Mouse (Mus musculus): ENCODE data around the gene Gcm2. TPM values are rescaled to one million over a fixed set of nuclear protein-coding genes. Genes with fewer than 3 reads are reported as not detected.
A peak's percentile ranks its signal among the peaks of the same experiment; 100 is the strongest.

Gcm2 gene
- not detected in 2 replicates for polyA plus RNA-seq (2015; fragmentation: Nextera tagmentation; extraction: Ambion mirVana)

DNA sequence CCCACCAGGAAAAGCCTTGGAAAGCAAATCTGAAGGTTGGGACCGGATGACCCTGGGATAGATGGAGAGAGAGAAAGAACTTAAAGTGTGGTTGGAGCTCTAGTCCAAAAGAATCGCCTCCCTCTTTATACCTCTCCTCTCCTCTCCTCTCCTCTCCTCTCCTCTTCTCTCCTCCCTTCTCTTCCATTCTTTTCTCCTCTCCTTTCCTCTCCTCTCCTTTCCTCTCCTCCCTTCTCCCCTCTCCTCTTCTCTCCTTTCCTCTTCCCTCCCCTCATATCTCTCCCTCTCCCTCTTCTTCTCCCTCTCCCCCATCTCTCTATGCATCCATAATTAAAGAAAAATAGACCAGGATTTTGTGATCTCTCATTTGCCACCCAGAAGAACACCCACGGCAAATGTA lies at the start of gene Gcm2:
Gene Gcm2, minus strand, starts transcription at position 101 of the 400 bp plus-strand sequence.
- H3K36me3 ChIP-seq, result no peaks in the 10 kb centered on the region
- no peak for ATAC-seq (ENCODE audit: low FRiP score)
- no peaks in the 10 kb centered on the region for H3K9me3 ChIP-seq (replicated peaks)
- no peak within 1 kb of the TSS for H3K9ac ChIP-seq (replicated peaks)
- no peaks in the 10 kb centered on the region for H3K4me1 ChIP-seq
- H3K27ac ChIP-seq (replicated peaks), result no peak within 1 kb of the TSS
- 93% methylated on average over 3 of the region's 3 CpGs for WGBS
- no peak within 1 kb of the TSS for H3K4me3 ChIP-seq (replicated peaks)
- peaks cover 7% of the 10 kb centered on the region for H3K27me3 ChIP-seq (replicated peaks)
- H3K4me2 ChIP-seq, result no peak within 1 kb of the TSS

DNA sequence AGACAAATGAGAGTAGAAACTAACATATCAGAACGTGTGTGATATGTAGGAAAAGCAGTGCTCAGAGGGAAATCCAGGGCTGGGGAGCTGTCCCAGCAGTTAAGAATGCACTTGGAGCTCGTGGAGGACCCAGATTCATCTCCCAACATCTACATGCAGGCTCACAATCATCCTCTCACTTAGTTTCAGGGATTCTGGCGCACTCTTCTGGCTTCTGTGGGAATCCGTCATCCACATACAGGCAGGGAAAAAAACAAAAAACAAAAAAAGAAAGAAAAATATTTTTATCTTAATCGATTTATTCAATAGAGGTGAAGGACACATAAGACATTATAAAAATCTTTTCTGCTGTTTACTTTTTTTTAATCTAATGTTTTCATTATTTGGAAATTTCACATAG lies 47.6 kb upstream of the Gcm2 start:
- H3K4me2 ChIP-seq, result no peak overlapping the region
- no peak overlapping the region for H3K9ac ChIP-seq (replicated peaks)
- H3K36me3 ChIP-seq, result no peaks in the 10 kb centered on the region
- H3K4me3 ChIP-seq (replicated peaks), result no peak overlapping the region
- H3K9me3 ChIP-seq (replicated peaks), result no peaks in the 10 kb centered on the region
- no peaks in the 10 kb centered on the region for H3K27me3 ChIP-seq (replicated peaks)
- H3K4me1 ChIP-seq, result no peaks in the 10 kb centered on the region
- no peak overlapping the region for H3K27ac ChIP-seq (replicated peaks)
- no peak for ATAC-seq (ENCODE audit: low FRiP score)
- 69% methylated on average over 5 of the region's 5 CpGs for WGBS

DNA sequence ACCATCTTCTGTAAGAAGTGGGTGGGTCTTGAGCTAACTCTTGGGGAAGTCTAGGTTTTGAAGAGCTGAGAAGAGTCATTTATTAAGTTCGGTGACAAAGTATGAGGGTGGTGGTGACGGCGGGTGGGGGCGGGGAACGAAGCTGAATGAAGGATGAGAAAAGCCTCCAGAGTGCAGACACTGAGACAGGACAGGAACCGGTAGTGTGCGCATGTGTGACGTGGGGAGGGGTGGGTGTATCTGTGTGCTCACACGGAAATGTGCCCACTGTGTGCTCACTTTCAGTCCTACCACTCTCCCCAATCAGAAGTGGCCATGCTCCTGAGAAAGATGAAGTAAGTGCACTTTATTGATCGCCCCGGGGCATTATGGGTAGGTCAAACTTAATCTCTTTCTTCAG lies 42.3 kb upstream of the Gcm2 start:
- no peak overlapping the region for H3K9ac ChIP-seq (replicated peaks)
- H3K4me2 ChIP-seq, result no peak overlapping the region
- no peaks in the 10 kb centered on the region for H3K36me3 ChIP-seq
- H3K4me3 ChIP-seq (replicated peaks), result no peak overlapping the region
- no peak for ATAC-seq (ENCODE audit: low FRiP score)
- WGBS, result 87% methylated on average over 11 of the region's 11 CpGs
- H3K27ac ChIP-seq (replicated peaks), result no peak overlapping the region
- no peaks in the 10 kb centered on the region for H3K9me3 ChIP-seq (replicated peaks)
- H3K4me1 ChIP-seq, result no peaks in the 10 kb centered on the region
- H3K27me3 ChIP-seq (replicated peaks), result no peaks in the 10 kb centered on the region

DNA sequence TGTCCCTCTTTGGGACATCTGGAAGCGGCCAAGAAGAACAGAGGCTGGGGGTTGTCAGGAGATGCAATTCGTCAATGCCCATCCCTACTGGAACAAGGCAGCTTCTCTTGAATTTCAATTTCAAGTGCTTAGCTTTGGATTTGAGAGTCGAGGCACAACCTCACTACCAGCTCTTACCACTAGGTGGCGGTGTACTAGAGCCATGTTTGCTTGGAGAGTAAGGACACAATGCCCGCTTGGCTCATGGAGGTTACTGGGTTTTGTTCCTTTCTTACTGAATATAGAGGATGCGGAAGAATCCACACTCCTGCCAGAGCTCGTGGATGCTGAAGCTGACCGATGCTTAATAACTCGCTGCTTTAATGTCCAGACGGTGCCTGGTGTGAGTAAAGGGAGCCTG lies 35.4 kb upstream of the Gcm2 start:
- no peaks in the 10 kb centered on the region for H3K4me1 ChIP-seq
- no peaks in the 10 kb centered on the region for H3K36me3 ChIP-seq
- no peak overlapping the region for H3K9ac ChIP-seq (replicated peaks)
- 82% methylated on average over 10 of the region's 10 CpGs for WGBS
- no peaks in the 10 kb centered on the region for H3K9me3 ChIP-seq (replicated peaks)
- no peaks in the 10 kb centered on the region for H3K27me3 ChIP-seq (replicated peaks)
- H3K4me3 ChIP-seq (replicated peaks), result no peak overlapping the region
- H3K27ac ChIP-seq (replicated peaks), result no peak overlapping the region
- no peak for ATAC-seq (ENCODE audit: low FRiP score)
- H3K4me2 ChIP-seq, result no peak overlapping the region

DNA sequence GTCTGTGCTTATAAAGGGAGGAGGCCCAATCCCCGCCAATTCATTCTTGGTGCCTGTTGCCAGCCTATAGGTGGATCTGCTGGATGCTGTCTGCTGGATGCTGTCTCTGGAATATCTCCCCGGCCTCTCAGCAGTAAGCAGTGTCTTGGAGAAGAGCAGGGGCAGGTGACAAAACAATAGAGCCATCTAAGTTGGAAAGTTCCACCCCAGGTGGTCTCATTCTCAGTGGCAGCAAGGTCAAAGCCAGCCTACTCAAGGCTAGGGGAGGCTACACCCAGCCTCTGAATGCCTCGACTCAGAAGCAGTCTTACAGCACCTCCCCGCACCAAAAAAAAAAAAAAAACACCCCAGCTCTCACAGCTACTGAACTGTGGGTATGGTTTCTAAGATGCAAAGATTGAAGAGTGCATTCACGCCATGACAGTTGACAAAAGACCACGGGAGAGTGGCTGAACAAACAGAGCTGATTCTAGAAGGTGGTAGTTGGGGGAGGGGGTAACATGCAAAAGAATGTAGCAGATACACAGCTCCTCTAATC lies 34.7 kb upstream of the Gcm2 start:
- no peak overlapping the region for H3K9ac ChIP-seq (replicated peaks)
- H3K4me2 ChIP-seq, result no peak overlapping the region
- H3K36me3 ChIP-seq, result no peaks in the 10 kb centered on the region
- H3K4me3 ChIP-seq (replicated peaks), result no peak overlapping the region
- ATAC-seq (ENCODE audit: low FRiP score), result no peak
- no peak overlapping the region for H3K27ac ChIP-seq (replicated peaks)
- H3K27me3 ChIP-seq (replicated peaks), result no peaks in the 10 kb centered on the region
- H3K4me1 ChIP-seq, result no peaks in the 10 kb centered on the region
- 71% methylated on average over 6 of the region's 6 CpGs for WGBS
- H3K9me3 ChIP-seq (replicated peaks), result no peaks in the 10 kb centered on the region

DNA sequence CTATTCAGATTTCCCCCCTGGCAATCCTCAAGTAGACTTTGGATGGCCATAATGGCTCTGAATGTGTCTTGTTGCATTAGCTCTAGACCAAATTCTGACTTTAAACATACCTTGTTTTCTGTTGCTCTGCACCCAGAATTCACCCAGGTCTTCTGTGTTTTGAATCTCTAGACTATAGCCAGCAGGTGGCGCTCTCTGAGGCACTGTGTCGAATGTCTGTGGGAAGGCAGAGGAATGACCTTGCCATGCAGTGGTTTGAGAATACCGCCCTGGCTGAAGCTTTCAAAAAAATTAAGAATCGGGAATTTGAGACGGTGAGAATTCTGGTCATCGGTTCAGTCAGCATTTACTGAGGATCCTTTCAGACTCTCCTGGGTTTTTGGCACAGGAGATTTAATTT lies 24.1 kb upstream of the Gcm2 start:
- Histone ChIP-seq H3K9me3 (replicated peaks) (no peaks in the 10 kb centered on the region), H3K4me1 (no peaks in the 10 kb centered on the region), H3K4me2 (no peak overlapping the region), H3K27ac (replicated peaks) (no peak overlapping the region), H3K4me3 (replicated peaks) (no peak overlapping the region), H3K36me3 (no peaks in the 10 kb centered on the region), H3K9ac (replicated peaks) (no peak overlapping the region), H3K27me3 (replicated peaks) (no peaks in the 10 kb centered on the region)
- no peak for ATAC-seq (ENCODE audit: low FRiP score)
- WGBS, result 9% methylated on average over 6 of the region's 6 CpGs

DNA sequence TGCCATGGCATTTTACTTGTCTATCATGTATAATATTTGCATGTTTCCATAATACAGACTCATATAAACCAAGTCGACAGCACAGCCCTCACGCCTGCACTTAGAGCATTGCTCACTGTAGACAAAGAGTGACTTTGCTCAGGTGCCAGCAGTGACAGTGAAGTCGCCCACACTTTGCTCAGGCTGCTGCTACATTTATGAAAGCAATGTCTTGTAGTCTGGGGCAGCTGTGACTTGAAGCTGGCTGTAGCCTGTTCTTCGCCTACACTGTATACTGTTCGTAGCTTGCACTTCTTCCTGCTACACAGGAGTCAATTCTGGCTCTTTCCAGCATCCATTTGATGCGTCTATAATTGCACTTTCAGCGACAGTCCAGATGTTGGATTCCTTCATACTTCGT lies 18.2 kb upstream of the Gcm2 start:
- no peaks in the 10 kb centered on the region for H3K4me1 ChIP-seq
- no peaks in the 10 kb centered on the region for H3K27me3 ChIP-seq (replicated peaks)
- WGBS, result 91% methylated on average over 8 of the region's 8 CpGs
- H3K4me2 ChIP-seq, result no peak overlapping the region
- H3K9me3 ChIP-seq (replicated peaks), result no peaks in the 10 kb centered on the region
- no peaks in the 10 kb centered on the region for H3K36me3 ChIP-seq
- no peak for ATAC-seq (ENCODE audit: low FRiP score)
- H3K9ac ChIP-seq (replicated peaks), result no peak overlapping the region
- H3K4me3 ChIP-seq (replicated peaks), result no peak overlapping the region
- H3K27ac ChIP-seq (replicated peaks), result no peak overlapping the region

DNA sequence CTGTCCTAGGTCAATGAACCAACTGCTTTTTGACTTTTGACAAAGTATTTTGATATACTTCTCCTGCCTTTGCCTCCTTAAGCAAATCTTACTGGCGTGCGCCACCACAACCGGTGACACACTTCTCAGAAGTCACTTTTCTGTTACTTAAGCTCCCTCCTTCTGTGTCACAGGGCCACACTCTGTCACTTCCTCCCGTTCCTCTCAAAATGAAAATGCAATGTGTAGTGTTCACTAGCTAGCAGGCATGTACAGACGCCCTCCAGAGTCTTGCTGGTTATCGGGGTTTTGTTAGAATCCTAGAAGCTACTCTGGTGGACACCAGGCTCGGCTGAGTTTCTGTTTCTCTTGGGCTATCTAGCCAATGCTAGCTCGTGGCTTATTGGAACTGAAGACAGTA lies 17.5 kb upstream of the Gcm2 start:
- Histone ChIP-seq H3K27ac (replicated peaks) (no peak overlapping the region), H3K27me3 (replicated peaks) (no peaks in the 10 kb centered on the region), H3K36me3 (no peaks in the 10 kb centered on the region), H3K4me3 (replicated peaks) (no peak overlapping the region), H3K4me2 (no peak overlapping the region), H3K9ac (replicated peaks) (no peak overlapping the region), H3K9me3 (replicated peaks) (no peaks in the 10 kb centered on the region), H3K4me1 (no peaks in the 10 kb centered on the region)
- 94% methylated on average over 8 of the region's 8 CpGs for WGBS
- no peak for ATAC-seq (ENCODE audit: low FRiP score)

DNA sequence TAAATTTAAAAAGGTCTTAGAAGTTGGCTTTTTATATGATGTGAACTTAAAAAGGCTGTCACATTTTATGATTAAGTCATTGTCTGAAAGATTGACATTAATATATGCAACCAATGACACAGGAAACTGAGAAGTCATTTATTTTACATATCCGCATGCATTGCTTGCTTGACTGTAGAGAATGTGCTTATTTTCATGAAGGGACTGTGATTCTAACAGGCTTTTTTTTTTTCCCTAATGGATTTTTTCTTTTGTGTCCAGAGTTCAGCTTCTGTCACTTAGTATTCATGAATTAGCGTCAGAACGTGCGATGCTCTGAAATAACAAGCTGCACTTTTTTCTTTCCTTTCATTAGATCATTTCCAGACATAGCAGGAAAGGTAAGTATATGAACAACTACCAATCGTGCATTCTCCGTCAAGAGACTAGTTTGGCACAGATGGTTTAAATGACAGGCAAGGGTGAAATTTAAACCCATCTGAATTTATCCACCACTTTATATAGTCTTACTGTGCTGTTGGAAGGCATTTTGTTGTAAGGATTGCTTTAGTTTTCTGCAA lies 12.9 kb upstream of the Gcm2 start:
- ATAC-seq (ENCODE audit: low FRiP score), result no peak
- H3K36me3 ChIP-seq, result no peaks in the 10 kb centered on the region
- no peaks in the 10 kb centered on the region for H3K27me3 ChIP-seq (replicated peaks)
- H3K4me1 ChIP-seq, result no peaks in the 10 kb centered on the region
- H3K4me3 ChIP-seq (replicated peaks), result no peak overlapping the region
- H3K9ac ChIP-seq (replicated peaks), result no peak overlapping the region
- H3K4me2 ChIP-seq, result no peak overlapping the region
- 75% methylated on average over 6 of the region's 6 CpGs for WGBS
- no peak overlapping the region for H3K27ac ChIP-seq (replicated peaks)
- no peaks in the 10 kb centered on the region for H3K9me3 ChIP-seq (replicated peaks)

DNA sequence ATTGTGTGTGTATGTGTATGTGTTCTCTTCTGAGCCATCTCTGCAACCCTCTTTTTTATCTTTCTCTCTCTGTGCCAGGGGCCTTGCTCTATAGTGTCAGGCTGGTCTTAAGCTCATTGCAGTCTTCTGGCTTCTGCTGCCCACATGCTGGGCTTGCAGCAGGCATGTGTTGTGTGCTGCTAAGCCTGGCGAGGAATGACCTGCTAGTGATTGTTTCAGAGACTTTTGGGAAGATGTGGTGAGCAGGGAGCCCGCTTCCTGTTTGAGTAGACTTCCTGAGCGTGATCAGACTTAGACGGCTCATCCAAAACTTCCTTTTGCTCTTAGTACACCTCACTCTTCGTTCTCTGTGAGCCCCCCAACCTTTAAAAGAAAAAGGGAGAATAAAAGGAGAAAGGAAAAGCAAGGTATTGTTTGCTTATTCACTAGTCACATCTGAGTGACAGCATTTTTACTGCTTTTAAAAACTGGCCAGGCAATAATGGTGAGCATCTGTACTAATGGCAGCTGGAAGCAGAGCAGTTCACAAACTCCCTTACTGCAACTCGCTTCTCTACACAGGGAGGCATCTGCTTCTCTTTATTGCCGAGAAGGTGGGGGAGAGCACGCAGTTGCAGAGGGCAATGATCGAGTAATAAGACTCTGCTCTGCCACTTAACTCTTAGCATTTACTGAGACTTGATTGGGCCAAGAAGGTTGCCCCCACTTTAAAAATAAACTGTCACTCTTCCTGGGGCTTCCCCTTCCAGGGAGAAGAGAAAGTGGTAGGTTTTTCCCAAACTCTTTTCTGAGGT lies 8.5 kb upstream of the Gcm2 start:
- 31% methylated on average over 9 of the region's 9 CpGs for WGBS
- no peak for ATAC-seq (ENCODE audit: low FRiP score)
- no peak overlapping the region for H3K9ac ChIP-seq (replicated peaks)

DNA sequence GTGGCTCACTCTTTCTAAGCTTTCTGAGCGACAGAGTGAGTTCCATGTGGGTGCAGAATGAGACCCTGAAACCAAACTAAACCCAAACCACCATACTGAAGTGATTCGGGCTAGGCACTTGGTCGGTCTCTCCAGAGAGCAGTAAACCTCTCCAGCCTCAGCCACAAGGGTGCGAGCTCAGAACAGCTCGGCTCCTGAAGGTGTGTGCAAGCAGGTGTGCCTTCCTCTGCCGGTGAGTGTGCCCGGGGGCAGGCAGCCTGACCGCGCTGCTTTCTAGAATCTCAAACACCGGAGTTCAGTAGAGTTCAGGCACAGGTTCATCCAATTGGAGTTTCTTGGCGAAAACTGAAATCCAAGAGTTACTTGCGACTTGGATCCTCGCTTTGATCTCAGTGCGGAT lies 3.1 kb upstream of the Gcm2 start, which contains the start of gene Sycp2l:
Gene Sycp2l, plus strand, starts transcription at position 368 of the 400 bp plus-strand sequence.
- WGBS, result 31% methylated on average over 14 of the region's 14 CpGs
- Histone ChIP-seq H3K4me1 (no peaks in the 10 kb centered on the region), H3K9ac (replicated peaks) (no peak within 1 kb of the TSS), H3K9me3 (replicated peaks) (no peaks in the 10 kb centered on the region), H3K4me3 (replicated peaks) (no peak within 1 kb of the TSS), H3K27ac (replicated peaks) (no peak within 1 kb of the TSS), H3K27me3 (replicated peaks) (peaks cover 7% of the 10 kb centered on the region), H3K36me3 (no peaks in the 10 kb centered on the region), H3K4me2 (0 out of 2 replicates have a peak within 1 kb of the TSS, but pooled peaks have one; percentile 7)
- no peak for ATAC-seq (ENCODE audit: low FRiP score)

More for the DNA sequence above, 8.5 kb upstream of the Gcm2 start:
- Histone ChIP-seq H3K27ac (replicated peaks) (no peak overlapping the region), H3K9me3 (replicated peaks) (no peaks in the 10 kb centered on the region), H3K4me3 (replicated peaks) (no peak overlapping the region), H3K4me2 (no peak overlapping the region), H3K4me1 (no peaks in the 10 kb centered on the region), H3K27me3 (replicated peaks) (no peaks in the 10 kb centered on the region), H3K36me3 (no peaks in the 10 kb centered on the region)

DNA sequence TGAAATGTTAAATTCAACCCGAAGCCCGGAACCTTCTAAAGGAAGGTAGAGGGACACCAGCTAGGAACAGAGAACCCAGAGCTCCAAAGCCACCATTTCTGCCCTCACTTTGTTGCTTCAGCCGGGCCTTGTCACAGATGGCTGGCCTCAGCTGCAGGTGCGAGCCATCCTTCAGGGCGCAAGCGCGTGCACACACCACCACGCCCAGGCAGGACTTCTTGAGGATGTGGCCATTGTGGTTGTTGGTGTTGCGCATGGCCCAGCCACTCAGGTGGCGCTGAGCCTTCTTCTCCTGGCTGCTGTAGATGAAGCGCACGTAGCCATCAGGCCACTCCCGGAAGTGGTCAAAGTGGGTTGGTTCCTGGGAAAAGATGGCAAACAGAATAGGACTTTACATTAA lies 5.3 kb downstream of the Gcm2 start:
- Histone ChIP-seq H3K27me3 (replicated peaks) (no peaks in the 10 kb centered on the region), H3K4me3 (replicated peaks) (no peak overlapping the region), H3K4me1 (no peaks in the 10 kb centered on the region), H3K9ac (replicated peaks) (no peak overlapping the region), H3K36me3 (no peaks in the 10 kb centered on the region), H3K4me2 (no peak overlapping the region), H3K9me3 (replicated peaks) (no peaks in the 10 kb centered on the region), H3K27ac (replicated peaks) (no peak overlapping the region)
- ATAC-seq (ENCODE audit: low FRiP score), result no peak
- WGBS, result 92% methylated on average over 13 of the region's 13 CpGs
